Mouse (Mus musculus) bone marrow macrophage, adult 2 months (primary cell): ENCODE data around the gene Usp10. TPM values are rescaled to one million over a fixed set of nuclear protein-coding genes. Genes with fewer than 3 reads are reported as not detected.
A peak's percentile ranks its signal among the peaks of the same experiment; 100 is the strongest.

ENCODE experiments used
- H3K27ac ChIP-seq: 2 replicates; pipeline ENCODE4 v1.5.1; 2012; ENCODE audit warnings: low read depth, low read length; ENCODE audit not compliant: insufficient read depth
- H3K4me1 ChIP-seq: 2 replicates; pipeline ENCODE4 v1.6.1; 2012; ENCODE audit warnings: low read length; ENCODE audit not compliant: control insufficient read depth, insufficient read depth
- H3K4me3 ChIP-seq: 2 replicates; pipeline ENCODE4 v1.5.1; 2012; ENCODE audit warnings: mild to moderate bottlenecking, low read length, moderate library complexity; ENCODE audit not compliant: insufficient read depth
- CTCF ChIP-seq: IDR thresholded peaks from 2 replicates; pipeline ENCODE4 v1.5.1; 2012; ENCODE audit warnings: low read depth, mild to moderate bottlenecking, low read length, moderate library complexity
- POLR2A ChIP-seq: IDR thresholded peaks from 2 replicates; pipeline ENCODE4 v1.6.1; 2012; ENCODE audit warnings: mild to moderate bottlenecking, low read depth, low read length, borderline replicate concordance
- polyA plus RNA-seq: library from polyadenylated mRNA; stranded (reverse); fragments of >200 nt; gene quantifications from 2 replicates; pipeline ENCODE4 v1.2.4, GENCODE M21; 2012; ENCODE audit not compliant: missing spikeins, insufficient read depth, insufficient read length

Gene Usp10
- 17.3 and 19.2 TPM in 2 replicates for polyA plus RNA-seq

DNA sequence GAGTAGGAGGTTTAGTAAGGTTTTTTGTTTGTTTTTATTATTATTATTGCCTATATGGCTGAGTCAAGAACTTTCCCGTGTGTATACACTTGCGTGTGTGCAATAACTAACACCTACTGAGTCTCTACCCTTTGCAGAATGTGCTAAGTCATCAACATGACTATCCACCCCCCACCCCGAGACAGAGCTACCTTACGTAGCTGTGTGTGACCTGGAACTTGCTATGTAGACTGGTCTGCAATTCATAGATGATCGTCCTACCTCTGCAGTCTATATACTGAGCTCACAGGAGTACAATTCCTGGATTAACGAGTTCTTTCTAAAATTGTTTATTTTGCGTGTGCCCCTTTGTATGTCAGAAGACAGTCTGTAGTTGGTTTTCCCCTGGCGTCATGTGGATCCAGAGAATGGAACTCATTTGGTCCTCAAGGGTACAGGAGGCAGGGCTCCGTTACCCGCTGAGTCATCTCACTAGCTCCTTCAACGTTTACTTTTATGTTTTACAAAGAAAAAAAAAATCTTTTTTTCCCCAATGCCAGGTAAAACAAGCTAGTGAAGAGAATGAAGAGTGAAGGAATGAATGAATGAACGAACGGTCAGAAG, at the start of gene Usp10:
Gene Usp10, plus strand, starts transcription at position 417 of the 603 bp plus-strand sequence.
- no peak for TF ChIP-seq CTCF
- Histone ChIP-seq H3K4me3 (peak within 1 kb of the TSS; percentile 88), H3K27ac (peak within 1 kb of the TSS; percentile 53), H3K4me1 (peaks cover 30% of the 10 kb centered on the region)

DNA sequence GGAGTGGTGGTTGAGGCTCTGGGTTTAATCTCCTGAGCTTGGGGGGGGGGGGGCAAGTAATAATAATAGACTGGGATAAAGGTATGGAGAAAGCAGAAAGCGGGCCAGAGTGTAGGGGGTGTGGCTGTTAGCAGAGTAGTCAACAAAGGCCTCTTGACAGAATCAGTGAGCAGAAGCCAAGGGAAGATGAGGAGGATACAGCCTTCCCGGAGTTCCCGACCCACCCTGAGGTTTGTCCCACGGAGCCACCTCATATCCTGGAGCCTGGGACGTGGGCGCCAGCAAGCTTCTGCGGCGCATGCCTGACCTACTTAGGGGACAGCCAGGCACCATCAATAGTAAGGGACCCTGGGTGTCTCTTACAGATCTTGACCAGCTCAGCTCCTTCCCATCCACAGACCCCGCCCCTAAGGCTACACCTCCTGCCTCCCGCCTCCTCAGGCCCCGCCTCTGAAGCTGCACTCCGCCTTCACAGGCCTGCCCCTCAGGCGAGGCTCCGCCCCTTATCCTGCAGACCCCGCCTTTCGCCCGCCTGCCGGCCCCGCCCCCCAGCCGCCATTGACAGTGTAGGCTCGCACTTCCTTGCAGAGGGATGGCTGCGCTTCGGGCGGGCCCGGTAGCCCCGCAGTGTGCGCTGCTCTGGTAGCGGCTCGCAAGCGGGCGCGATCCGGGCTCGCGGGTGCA, 48.3 kb upstream of the Usp10 start, which contains the start of gene Klhl36:
Gene Klhl36, plus strand, starts transcription at position 561 of the 684 bp plus-strand sequence.
- Histone ChIP-seq H3K4me3 (peak within 1 kb of the TSS; percentile 76), H3K27ac (no peak within 1 kb of the TSS; the same call in 1 of the 2 replicates), H3K4me1 (peaks cover 17% of the 10 kb centered on the region)
- TF ChIP-seq POLR2A = no peak
- no peak for TF ChIP-seq CTCF

DNA sequence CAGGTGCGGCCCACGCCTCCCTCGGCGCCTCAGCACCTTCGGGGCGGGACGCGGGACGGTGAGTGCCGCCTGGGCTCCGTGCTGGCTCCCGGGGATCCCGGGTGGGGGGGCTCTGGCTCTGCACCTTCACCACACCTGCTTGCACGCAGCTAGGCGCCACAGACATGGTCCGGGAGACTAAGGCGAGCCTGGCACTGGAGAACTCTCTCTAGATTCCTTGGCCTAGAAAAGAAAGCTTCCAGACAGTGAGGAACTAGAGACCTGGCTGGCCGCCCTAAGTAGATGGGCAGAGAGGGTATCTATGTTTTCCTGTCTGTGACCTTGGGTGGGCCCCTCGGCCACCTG, 47.8 kb upstream of the Usp10 start:
- no peak for TF ChIP-seq CTCF
- no peak for TF ChIP-seq POLR2A
- Histone ChIP-seq H3K4me1 (peaks cover 21% of the 10 kb centered on the region), H3K4me3 (peak overlapping the region; percentile 76), H3K27ac (no peak overlapping the region; the same call in 1 of the 2 replicates)

DNA sequence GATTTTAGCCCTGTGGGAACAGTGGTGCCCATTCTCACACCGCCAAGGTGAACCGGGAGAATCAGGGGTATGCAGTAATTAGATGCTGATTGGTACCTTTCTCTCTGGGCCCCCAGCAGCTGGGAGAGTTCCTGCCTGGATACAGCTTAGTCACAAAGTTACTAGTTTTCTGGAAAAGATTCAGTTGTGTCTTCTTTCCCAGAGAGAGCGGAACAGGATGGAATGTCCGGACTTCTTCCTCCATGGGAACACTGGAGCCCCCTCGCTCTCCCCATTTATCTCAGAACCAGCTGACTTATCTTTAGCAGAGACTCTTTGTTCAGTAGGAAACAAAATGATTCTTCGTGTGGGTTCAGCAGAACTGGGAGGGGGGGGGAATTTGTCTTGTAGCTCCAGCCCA, 47.4 kb upstream of the Usp10 start:
- no peak for TF ChIP-seq CTCF
- TF ChIP-seq POLR2A = no peak
- no peak overlapping the region for H3K27ac ChIP-seq
- peak overlapping the region; percentile 76 for H3K4me3 ChIP-seq
- H3K4me1 ChIP-seq = peaks cover 19% of the 10 kb centered on the region

DNA sequence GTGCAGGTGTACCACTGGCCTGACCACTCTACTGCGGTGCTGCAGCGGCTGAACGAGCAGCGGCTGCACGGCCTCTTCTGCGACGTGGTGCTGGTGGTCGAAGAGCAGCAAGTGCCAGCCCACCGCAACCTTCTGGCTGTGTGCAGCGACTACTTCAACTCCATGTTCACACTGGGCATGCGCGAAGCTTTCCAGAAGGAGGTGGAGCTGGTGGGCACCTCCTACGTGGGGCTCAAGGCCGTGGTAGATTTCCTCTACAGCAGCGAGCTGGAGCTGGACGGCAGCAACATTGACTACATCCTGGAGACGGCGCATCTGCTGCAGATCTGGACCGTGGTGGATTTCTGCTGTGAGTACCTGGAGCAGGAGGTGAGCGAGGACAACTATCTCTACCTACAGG, 40.5 kb upstream of the Usp10 start:
- peaks cover 10% of the 10 kb centered on the region for H3K4me1 ChIP-seq
- H3K27ac ChIP-seq = no peak overlapping the region
- TF ChIP-seq CTCF (no peak), POLR2A (no peak)
- H3K4me3 ChIP-seq = no peak overlapping the region

DNA sequence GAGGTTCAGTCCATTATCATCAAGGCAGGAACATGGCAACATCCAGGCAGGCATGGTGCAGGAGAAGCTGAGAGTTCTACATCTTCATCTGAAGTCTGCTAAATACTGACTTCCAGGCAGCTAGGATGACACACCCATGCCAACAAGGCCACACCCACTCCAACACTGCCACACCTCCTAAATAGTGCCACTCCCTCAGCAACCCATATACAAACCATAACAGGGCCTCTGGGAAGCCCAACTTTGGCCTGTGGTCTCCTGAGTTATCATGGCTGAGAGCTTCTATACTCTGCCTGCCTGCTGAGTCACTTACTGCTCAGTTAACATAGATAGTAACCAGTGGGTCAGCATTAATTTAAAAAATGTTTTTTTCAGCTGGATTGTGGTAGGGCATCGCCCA, 37.0 kb upstream of the Usp10 start:
- H3K27ac ChIP-seq = no peak overlapping the region
- H3K4me3 ChIP-seq = no peak overlapping the region
- TF ChIP-seq CTCF (no peak), POLR2A (no peak)
- H3K4me1 ChIP-seq = no peaks in the 10 kb centered on the region

DNA sequence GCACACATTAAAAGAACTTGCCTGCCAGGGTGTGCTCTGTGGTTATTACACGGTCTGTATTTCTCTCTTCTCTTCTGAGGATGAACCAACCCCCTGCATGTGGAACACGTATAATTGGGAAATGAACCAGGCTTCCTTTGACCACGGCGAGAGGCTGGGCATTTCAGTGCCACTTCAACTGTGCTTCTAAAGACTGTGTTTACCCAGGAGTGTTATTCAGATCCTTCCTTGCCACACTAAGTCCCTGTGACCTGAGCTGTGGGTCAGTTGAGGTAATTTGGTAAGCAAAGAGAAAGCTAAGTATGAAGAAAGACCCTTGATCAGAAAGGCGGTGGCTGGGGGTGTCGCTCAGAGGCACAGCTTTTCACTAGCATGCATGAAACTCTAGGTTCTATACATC, 28.9 kb upstream of the Usp10 start:
- no peak for TF ChIP-seq POLR2A
- no peak for TF ChIP-seq CTCF
- no peak overlapping the region for H3K4me3 ChIP-seq
- H3K4me1 ChIP-seq = no peaks in the 10 kb centered on the region
- H3K27ac ChIP-seq = no peak overlapping the region

DNA sequence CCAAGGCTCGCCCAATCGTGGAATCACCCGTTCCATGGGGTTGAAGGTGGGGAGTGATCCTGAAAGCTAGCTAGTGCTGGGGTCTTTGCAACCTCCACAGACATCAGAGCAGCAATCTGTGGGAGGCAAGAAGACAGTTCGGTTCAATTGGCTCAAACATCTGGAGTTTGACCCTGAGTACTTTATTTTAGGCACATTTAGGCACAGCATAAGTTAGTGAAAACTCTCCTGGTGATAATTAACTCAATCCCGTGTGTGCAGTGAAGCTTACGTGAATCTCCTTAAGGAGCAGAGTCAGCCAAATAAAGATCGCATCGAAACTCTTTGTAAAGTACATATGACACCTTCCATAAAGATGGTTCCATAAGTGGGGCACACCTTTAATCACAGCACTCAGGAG, 28.2 kb upstream of the Usp10 start:
- H3K4me1 ChIP-seq = no peaks in the 10 kb centered on the region
- TF ChIP-seq POLR2A (no peak), CTCF (no peak)
- no peak overlapping the region for H3K27ac ChIP-seq
- no peak overlapping the region for H3K4me3 ChIP-seq

DNA sequence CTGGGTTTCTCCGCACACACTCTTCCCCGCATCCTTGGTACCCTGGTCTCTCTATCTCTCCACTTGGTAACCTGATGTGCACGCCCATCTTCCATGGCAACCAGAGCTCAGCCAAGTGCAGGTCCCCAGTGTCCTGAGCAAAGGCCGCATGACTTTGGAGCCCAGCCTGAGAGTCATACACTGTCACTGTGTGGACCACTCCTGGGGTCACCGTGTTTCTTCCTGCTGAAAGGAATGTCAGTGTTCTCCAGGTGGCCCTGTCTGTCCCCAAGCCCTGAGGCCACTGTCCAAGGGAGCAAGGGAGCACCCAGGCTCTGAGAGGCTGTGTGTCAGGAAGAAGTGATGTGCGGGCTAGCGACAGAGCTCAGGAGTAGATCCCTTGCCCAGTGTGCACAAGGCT, 26.9 kb upstream of the Usp10 start:
- Histone ChIP-seq H3K4me3 (no peak overlapping the region), H3K4me1 (no peaks in the 10 kb centered on the region)
- TF ChIP-seq POLR2A (no peak), CTCF (no peak)

DNA sequence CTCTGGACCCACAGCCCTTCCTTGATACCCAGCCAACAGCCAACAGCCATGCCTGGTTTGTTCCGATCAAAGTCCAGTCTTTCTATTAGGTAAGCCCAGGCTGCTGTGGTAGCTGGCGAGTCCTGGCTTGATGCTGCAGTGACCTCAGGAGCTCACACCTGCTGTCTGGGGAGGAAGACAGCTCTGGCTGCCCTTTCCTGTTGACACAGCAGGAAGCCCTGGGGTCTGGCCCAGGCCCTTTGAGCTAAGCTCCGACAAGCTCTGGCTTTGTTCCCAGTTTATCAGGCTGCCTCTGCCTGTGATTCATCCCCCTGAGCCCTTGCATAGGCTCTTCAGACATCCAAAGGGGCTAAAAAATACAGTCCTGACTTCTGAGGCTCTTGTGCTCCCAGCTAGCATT, 24.5 kb upstream of the Usp10 start:
- Histone ChIP-seq H3K4me1 (no peaks in the 10 kb centered on the region), H3K27ac (no peak overlapping the region), H3K4me3 (no peak overlapping the region)
- TF ChIP-seq POLR2A (no peak), CTCF (no peak)

More for the DNA sequence above, 26.9 kb upstream of the Usp10 start:
- no peak overlapping the region for H3K27ac ChIP-seq

DNA sequence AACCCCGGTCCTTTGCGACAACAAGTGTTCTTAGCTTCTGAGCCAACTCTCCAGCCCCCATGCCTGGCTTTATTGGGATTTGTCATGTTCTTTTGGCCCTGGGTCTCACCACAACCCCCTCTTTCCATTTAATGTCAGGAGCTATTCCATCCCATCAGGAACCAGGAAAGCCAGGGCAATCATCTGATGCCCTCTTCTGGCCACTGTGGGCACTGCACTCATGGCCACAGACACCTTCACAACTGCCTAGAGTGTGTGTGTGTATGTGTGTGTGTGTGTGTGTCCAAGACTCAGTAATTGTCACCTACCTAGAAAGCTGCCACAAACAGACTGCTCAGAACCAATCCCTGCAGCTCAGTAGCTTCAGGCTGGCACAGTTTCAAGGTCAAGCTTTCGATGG, 23.0 kb upstream of the Usp10 start:
- TF ChIP-seq POLR2A = no peak
- TF ChIP-seq CTCF = peak; percentile 92
- no peak overlapping the region for H3K27ac ChIP-seq
- no peaks in the 10 kb centered on the region for H3K4me1 ChIP-seq
- H3K4me3 ChIP-seq = no peak overlapping the region
